Mouse (Mus musculus) c-Kit-positive CD71-positive TER-119-positive erythroid progenitor cells, embryonic 14.5 days (primary cell): ENCODE measurements around the gene Paqr9.
"Not testable (repeated sequence)": the region's sequence is repeated elsewhere in the genome, so short reads cannot be mapped to it uniquely, and the experiment has no call there.

Experiments used
- DNase-seq: peaks from one replicate; pipeline ENCODE4 v3.0.0-alpha.2; 2013; ENCODE audit warnings: low spot score

Gene Paqr9

DNA sequence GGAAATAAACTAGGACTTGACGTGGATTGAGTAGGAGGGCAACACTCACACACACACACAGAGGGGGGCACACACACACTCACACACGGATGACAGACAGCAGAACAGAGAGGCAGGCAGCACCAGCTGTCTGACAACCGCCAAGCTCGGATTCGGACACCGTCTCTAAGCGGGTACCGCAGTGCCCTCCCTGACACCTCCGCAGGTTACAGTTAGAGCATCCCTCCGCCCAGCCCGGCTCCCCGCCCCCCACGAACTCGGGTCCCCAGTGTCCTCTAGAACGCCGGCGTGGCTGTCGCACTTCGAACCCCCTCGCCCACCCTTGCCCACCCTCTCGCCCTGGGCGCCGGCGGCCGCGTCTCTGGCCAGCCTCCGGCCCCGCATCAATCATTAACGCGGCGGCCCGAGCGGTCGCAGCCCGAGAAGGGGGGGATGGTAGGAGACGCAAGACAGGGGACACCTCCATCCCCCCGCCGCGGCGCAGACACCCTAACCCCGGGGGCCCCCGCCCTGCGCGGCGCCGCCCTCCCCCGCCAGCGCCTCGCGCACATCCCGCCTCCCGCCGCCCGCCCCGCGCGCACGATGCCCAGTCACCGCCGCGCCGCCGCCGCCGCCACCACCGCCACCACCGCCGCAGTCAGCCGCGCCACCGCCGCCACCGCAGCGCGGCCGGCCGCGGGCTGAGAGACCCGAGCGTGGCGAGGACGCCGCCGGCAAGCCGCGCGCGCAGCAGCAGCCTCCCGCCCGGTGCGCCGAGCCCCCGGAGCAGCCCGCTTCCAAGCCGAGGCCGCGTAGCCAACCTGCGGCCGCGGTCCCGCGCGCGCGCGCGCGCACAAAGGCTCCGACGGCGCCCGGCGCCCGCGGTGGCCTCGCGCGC is at the start of gene Paqr9:
Gene Paqr9 (plus strand): TSS at position 599 of the 877 bp plus-strand sequence.
- no peak for DNase-seq

DNA sequence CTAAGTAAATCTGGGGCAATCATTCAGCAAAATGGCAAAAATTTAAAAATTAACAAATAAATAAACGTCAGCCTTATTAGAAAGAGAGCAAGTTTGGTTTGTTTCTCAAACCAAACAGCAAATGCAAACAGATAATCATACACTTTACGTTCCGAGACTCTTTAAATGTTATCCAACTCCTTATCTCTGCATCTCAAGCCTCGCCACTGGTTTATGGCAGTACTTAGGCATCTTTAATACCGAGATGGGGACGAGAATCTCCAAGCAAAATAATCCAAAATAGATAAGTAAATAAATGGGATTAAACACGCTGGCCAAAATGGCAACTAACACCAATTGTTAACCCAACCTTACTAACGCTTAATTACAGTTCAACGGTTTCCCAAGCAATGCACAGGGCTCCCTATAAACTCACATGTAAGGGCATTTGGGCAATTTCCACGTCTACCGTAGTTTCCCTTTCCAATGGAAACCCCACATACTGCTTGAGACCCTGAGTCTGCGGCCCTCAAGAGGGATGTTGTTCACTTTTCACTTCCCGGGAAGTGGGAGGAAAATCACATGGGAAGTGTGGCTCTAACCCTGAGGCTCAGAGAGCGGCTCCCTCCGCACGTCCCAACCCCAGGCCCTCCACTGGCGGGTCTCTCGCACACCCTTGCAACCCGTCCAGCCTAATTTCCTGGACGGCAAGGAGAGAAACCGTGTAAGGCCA is 48.6 kb upstream of the Paqr9 start:
- DNase-seq = peak; percentile 36

DNA sequence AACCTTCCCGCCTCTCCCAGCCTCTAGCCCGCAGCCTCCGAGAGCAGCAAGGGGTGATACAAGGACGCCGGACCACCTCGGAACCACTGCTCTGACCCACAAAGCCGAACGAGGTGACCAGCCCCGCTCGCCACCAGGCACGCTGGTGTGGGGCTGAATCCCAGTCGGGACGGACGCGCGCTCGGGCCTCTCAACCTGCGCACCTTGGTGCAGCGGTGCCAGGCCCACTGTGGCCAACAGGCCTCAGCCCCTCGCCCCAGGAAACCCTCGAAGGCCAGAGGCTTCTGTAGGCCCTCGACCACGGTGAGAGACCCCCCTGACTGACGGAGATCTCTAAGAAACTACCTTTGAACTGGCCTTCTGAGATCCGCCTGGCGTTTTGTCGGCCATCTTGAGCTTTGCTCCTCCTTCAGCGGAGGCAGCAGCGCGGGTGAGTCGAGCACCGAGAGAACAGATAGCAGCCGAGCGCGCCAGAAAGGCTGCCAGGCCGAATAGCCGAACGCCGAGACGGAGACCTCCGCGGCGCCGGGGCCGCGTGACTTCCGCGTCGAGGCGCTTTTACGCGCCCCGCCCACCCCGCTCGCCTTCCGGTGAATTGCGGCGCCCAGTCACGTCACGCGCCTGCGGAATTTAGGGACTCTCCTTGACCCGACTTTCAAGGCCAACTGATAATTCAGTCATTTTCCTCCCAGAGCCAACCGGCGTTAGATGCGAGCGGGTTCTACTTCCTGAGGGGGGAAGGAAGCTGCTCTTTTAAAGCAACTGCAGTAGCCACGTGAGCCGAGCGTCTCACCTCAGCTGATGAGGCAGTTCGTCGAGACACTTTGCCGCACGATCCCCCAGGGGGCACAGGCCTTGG is 47.8 kb upstream of the Paqr9 start, which contains the start of gene U2surp:
Gene U2surp (minus strand): TSS at position 525 of the 859 bp plus-strand sequence.
- peak; percentile 92 for DNase-seq

DNA sequence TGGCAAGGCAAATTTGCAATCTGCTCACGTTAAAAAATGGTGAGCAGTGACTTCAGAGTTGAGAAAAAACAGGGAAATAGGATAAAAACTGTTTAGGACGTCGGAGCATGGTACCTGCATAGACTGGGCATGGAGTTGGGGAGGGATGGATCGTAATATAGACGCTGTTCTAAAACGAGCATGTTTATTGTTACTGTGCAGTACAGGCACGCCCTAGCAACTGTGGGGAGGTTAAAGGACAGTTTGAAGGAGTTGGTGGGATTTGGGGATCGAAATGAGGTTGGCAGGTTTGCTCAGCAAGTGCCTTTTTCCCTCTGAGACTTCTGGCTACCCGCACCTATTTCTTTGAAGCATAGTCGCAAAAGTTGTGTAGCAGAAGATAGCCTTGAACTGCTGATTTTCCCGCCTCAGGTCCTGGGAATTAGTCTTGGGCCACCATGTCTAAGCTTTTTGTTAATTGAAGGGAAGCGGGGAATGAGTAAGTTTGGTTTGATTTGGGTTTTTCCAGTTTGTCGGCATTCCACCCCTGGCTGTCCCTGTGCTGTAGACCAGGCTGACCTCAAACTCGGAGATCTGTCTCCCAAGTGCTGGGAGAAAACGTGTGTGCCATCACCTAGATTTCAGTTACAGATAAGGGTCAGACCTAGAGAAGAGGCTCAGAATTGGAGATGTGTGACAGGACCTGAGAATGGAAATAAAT is 47.0 kb upstream of the Paqr9 start:
- no peak for DNase-seq

DNA sequence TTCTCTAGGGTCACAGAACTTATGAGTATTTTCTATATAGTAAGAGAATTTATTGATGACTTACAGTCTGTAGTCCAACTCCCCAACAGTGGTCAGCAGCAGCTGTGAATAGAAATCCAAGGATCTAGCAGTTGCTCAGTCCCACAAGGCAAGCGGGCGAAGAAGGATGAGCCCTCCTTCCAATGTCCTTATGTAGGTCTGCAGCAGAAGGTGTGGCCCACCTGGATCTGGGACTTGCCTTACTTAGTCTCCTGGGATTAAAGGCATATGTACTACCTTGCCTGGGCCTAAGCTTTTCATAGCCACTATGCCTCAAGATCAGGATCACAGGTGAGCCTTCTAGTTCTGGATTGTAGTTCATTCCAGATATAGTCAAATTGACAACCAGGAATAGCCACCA is 45.7 kb upstream of the Paqr9 start:
- no peak for DNase-seq

DNA sequence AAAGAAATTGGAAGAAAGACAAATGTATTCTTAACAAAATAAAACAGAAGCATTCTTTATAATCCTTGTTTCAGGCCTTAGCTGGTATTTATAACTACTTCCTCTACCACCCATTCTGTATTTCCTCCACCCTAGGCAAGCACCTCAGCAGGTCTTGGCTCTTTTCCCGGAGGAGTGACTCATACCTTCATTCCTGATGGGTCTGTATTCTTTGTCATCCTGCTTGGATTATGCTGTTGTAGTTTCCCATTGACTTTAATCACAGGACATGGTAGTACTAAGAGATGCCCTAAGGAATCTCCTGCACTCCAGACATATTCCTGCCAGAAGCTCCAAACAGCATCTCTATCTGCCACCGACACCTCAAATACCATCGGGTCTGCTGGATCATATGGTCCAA is 45.1 kb upstream of the Paqr9 start:
- not testable (repeated sequence) for DNase-seq

DNA sequence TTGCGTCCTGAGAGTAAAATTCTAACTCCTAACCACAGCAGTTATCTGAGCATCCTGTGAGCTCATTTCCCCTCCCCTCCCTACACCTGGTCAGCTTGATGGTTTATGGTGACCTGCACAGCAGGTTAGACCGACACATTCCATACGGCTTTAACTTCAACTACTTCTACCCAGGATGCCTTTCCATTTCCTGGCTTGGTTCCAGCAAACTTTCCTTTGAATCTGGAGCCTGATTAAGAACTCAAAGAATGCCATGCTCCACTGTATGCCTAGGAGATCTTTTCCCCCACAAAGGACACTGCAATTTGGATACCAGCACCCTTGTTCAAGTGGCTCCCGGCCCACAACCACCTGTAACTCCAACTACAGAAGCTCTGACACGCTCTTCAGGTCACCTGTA is 38.9 kb upstream of the Paqr9 start:
- no peak for DNase-seq

DNA sequence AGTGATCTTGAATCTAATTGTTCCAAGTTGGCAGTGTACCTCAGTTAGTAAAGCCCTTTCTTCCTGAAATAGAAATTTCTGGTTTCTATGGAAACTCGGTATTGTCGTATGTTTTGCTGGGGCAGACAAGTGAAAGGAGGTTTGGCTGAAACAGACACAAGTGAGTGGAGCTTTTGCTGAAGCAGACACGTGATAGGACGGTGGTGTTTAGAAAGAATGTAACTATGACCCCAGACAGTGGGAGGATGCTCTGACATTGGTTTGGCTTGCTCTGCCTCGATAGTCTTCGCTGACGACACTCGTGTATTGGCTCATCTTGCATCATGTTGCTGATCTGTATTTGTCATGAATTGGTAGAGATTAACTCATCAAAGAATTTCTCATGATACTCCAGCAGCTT is 38.4 kb upstream of the Paqr9 start:
- no peak for DNase-seq

DNA sequence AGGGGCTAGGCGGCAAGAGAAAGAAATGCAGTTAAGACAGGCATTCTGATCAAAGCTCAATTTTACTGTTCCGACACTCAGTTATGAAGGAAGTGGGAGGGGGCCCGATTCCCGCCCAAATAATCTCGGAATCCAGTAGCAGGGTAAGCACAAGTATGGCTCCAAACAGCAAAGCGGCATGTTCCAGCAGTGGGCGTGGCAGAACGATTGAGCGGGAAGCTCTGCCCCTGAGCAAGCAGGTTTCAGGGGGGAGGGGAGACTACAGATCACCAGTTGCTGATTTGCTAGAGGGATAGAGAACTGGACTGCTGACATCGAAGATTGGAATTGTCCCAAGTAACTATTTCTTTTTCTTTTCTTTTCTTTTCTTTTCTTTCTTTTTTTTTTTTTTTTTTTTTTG is 37.9 kb upstream of the Paqr9 start:
- peak; percentile 25 for DNase-seq

DNA sequence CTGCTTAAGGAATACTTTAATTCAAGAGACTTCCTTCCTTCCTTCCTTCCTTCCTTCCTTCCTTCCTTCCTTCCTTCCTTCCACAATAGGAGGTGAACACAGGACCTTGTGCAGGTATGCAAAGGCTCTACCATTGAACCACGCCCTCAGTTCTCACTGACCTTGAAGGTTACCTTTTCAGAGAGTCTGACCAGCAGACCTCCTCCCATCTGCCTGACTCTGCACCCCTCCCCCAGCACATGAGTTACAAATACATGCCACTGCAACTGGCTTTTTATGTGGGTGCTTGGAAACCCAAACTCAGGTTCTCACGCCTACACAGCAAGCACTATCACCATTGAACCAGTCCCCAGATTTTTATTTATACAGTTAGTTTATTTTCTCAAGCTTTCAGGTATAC is 36.9 kb upstream of the Paqr9 start:
- DNase-seq = no peak

DNA sequence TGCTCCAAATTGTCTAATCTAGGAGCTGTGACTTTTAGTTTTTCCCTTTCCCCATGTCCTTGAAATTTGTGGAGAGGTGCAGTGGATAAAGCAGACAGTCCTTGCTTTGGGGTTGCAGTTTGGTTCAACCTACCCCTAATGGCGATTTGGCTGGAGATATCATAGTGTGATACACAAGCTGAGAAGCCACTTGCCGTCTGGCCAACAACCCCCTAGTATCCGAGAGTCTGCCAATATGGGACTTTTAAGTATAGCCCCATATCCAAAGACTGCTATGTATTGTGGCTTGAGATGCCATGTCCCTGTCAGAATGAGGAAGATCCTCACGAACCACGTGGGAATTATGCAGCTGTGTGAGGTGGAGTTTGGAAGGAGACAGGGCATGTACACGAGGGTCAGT is 34.1 kb upstream of the Paqr9 start:
- DNase-seq = no peak

DNA sequence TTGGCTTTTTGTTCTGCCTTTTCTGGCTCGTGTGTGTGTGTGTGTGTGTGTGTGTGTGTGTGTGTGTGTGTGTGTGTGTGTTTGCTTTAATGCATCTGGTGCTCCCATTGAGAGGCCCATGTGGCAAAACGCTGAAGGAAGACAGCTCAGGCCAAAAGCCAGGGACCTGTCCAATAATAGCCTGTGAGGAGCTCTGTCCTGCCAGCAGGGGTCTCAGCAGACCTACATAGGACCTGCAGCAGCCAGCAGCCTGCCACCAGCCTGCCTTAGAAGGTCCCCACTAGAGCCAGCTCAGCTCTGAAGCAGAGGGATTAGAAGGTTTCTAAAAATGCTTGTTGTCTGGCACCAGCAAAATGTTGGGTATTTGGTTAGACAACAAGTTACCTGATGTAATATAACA is 33.5 kb upstream of the Paqr9 start:
- no peak for DNase-seq

DNA sequence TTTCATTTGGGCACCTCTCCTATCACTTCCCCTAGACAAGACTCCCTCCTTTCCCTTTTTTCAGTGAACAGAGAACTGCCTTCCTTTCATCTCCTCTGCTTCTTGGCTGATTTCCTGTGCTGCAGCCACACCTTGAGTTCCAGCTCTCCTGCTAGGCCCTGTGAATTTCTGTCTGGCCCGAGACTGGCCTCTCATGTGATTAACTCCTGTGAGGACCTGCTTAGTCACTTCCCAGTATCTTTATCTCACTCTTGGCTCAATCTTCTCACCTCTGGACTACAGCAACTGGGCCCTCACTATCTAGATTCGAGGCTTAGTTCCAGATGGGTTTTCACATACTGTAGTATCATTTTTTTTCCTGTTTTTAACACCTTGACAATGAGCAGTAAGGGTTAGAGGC is 31.8 kb upstream of the Paqr9 start:
- DNase-seq = no peak

DNA sequence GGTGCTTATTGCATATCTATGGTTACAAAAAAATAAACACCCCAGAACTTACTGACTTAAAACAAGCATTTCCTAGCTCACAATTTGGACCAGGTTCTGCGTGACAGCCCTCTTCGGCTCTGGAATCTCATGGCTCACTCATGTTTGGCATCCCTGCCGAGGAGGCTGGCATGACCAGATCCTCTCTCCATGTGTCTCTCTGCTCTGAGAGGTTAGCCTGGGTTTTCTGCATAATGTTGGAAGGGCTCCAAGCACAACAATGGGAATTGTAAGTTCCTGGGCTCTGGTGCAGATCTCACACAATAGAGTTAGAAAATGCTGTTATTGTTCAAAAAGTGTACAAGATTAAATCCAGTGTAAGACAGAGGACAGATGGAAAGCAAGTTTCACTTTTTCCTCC is 28.3 kb upstream of the Paqr9 start:
- DNase-seq = no peak

DNA sequence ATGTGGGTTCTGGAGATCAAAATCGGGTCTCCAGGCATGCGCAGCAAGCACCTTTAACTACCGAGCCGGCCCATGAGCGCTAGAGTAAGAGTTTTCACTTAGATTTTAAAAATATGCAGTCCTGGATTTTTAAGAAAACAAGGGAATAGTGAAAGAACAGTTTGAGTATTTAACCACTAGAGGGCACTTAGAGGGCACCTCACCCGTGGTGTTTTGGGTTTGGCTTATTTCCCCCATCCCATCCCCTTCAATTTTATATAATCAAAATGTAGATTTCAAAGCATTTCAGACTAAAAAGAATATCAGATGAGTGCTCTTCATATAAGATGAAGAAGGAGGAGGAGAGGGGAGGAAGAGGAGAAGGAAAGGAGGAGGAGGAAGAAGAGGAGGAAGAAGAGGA is 25.6 kb upstream of the Paqr9 start:
- no peak for DNase-seq

DNA sequence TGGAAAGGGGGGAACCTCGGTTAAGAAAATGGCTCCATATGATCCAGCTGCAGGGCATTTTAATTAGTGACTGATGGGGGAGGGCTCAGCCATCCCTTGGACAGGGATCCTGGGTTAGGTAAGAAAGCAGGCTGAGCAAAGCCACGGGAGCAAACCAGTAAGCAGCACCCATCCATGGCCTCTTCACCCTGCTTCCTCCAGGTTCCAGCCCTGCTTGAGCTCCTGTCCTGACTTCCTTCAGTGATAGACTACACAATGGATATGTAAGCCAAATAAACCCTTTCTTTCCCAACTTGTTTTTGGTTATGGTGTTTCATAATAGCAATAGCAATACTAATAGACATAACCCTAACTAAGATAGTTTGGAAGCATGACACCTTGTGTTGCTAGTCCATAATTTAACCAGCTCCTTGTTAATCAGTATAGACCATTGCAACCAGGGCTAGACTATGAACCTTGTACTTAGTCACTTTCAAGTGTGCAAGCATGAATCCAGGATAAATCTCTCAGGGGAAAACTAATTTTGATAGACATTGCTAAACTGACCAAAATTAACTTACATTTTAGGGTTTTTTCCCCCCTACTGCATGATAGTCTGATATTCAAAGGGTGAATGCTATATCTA is 20.2 kb upstream of the Paqr9 start:
- no peak for DNase-seq

DNA sequence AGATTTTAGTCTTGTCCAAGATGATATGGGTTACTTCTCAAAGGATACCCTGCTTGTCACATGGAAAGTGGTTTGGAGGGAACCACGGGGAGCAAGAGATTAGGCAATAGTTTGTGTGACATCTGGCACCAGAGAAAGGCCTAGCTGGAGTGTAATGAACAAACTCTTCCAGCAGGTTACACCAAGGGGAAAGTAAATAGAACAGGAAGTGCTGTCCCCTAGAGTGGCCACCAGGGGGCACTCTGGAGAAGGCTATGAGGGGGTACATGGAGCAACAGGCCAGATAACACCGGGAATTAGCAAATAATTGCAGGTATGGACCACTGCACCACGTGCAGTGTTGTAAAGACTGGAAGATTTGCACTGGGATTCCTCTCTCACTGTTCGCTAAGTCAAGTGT is 19.0 kb upstream of the Paqr9 start:
- peak; percentile 75 for DNase-seq

DNA sequence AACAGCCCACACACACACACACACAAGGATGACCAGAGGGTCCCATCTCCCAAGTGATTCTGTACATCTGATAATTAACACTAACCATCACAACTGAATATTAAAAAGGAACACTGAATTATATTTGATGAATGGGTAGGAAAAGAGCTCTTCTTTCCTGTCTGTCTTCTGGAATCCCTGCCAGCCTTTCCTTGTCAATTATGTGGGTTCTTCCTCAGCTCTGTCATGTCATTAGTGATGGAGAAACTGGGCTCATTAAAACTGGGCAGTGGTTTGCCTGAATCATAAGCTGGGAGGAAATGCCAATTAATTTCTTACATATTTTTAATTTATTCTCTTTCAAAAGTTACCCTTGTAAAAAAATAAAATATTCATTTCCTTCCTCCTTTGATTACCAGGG is 18.2 kb upstream of the Paqr9 start:
- DNase-seq = no peak

DNA sequence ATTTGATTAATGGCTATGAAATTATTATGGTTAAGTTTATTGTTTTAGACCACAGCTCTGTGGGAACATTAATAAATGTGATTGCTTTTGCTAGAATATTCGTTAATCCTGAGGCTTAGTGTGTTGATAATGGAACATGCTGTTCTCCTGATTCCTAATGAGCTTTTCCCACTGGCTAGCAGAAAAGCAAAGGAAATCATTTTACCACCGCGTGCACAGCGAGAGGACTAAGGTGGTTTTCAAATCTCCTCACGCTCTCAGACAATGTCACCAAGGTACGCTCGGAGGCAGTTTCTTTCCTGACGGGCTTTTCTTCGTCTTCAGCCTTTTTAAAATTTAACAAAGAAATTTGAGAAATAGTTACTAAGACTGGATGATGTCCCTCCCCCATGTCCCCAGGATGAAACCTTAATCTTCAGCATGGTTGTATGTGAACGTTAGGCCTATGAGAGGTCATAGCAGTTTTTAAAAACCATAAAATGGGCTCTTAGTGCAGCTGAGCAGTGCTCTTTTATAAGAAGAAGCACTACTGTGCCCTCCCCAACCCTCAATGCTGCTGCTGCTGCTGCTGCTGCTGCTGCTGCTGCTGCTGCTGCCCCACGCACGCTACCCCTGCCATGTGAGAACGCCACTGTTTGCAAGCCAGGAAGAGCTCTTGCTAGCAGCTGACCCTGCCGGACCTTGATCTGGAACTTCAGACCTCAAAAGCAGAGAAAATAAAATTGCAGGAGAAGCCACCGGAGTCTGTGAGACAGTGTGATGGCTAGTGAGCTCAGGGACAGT is 17.6 kb upstream of the Paqr9 start:
- no peak for DNase-seq

DNA sequence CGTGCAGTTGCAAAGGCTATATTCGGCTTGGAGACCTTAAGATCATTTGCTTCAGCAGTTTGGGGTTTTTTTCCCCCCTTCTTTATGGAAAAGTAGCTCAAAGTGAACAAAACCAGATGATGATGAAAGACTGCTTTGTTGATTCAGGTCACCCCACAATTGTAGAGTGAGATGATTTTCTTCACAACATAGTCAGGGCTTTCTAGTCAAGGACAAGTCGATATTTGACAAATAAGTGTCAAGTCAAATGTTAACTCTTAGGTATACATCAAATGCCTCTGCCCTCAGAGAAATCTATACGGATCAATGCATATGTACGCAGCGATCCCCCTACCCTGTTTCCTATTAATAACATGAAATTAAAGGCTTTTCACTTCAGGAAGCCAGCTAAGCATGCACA is 17.0 kb upstream of the Paqr9 start:
- no peak for DNase-seq

DNA sequence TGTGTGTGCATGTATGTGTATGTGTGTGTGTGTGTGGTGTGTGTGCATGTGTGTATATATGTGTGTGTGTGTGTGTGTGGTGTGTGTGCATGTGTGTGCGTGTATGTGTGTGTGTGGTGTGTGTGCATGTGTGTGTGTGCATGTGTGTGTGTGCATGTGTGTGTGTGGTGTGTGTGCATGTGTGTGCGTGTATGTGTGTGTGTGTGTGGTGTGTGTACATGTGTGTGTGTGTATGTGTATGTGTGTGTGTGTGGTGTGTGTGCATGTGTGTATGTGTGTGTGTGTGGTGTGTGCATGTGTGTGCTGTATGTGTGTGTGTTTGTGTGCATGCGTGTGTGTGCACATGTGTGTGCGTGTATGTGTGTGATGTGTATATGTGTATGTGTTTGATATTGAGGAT is 14.9 kb upstream of the Paqr9 start:
- DNase-seq = no peak
